Mouse (Mus musculus): ENCODE data around the gene Wiz. TPM values are rescaled to one million over a fixed set of nuclear protein-coding genes. Genes with fewer than 3 reads are reported as not detected.

Wiz gene
- total and polyA plus RNA-seq, 2 experiments from 2014 or later: 28.4 to 56.8 TPM

- no peak overlapping the region for H3K4me2 ChIP-seq (ENCODE audit: low read depth, low read length)
- TF ChIP-seq CTCF (IDR thresholded peaks at IDR 0.05; ENCODE audit: low read depth): no peak
- 46% methylated on average over 5 of the region's 5 CpGs for WGBS
- peak; percentile 62 for DNase-seq (ENCODE audit: low spot score)
- H3K4me3 ChIP-seq (ENCODE audit: low read length): no peak overlapping the region
- H3K36me3 ChIP-seq (ENCODE audit: insufficient read depth, low read length): peaks cover 13% of the 10 kb centered on the region
- no peak overlapping the region for H3K27ac ChIP-seq
- no peaks in the 10 kb centered on the region; the same call in 1 of the 2 replicates for H3K4me1 ChIP-seq (ENCODE audit: insufficient read depth, low read length)
- ATAC-seq: no peak
- H3K9me3 ChIP-seq (ENCODE audit: low read length): no peaks in the 10 kb centered on the region
- no peaks in the 10 kb centered on the region for H3K27me3 ChIP-seq (ENCODE audit: insufficient read depth, low read length)
- H3K9ac ChIP-seq (replicated peaks; ENCODE audit: low read length): no peak overlapping the region
Measured at GRCm38 (mm10) chr17:32383661-32384060, 5.6 kb downstream of the Wiz start.

GRCm38 (mm10) chr17:32382576-32382975, 6.7 kb downstream of the Wiz start:
- DNase-seq (ENCODE audit: low spot score) (peak; percentile 85), ATAC-seq (peak; percentile 88)
- Histone ChIP-seq H3K27ac (no peak overlapping the region), H3K9ac (replicated peaks; ENCODE audit: low read length) (no peak overlapping the region), H3K27me3 (ENCODE audit: insufficient read depth, low read length) (no peaks in the 10 kb centered on the region), H3K9me3 (ENCODE audit: low read length) (no peaks in the 10 kb centered on the region), H3K36me3 (ENCODE audit: insufficient read depth, low read length) (peaks cover 13% of the 10 kb centered on the region), H3K4me2 (ENCODE audit: low read depth, low read length) (0 out of 2 replicates have a peak overlapping the region, but pooled peaks have one; percentile 7), H3K4me3 (ENCODE audit: low read length) (no peak overlapping the region), H3K4me1 (ENCODE audit: insufficient read depth, low read length) (no peaks in the 10 kb centered on the region; the same call in 1 of the 2 replicates)
- no peak for TF ChIP-seq CTCF (IDR thresholded peaks at IDR 0.05; ENCODE audit: low read depth)
- WGBS: 50% methylated on average over 7 of the region's 7 CpGs

- DNase-seq (ENCODE audit: low spot score): no peak
- H3K9ac ChIP-seq (replicated peaks; ENCODE audit: low read length): no peak overlapping the region
- TF ChIP-seq CTCF (IDR thresholded peaks at IDR 0.05; ENCODE audit: low read depth): no peak
- no peaks in the 10 kb centered on the region for H3K9me3 ChIP-seq (ENCODE audit: low read length)
- H3K4me1 ChIP-seq (ENCODE audit: insufficient read depth, low read length): no peaks in the 10 kb centered on the region; the same call in 1 of the 2 replicates
- no peak overlapping the region for H3K27ac ChIP-seq
- H3K27me3 ChIP-seq (ENCODE audit: insufficient read depth, low read length): no peaks in the 10 kb centered on the region
- peaks cover 19% of the 10 kb centered on the region for H3K36me3 ChIP-seq (ENCODE audit: insufficient read depth, low read length)
- WGBS: 90% methylated on average over 2 of the region's 2 CpGs
- no peak overlapping the region for H3K4me3 ChIP-seq (ENCODE audit: low read length)
- H3K4me2 ChIP-seq (ENCODE audit: low read depth, low read length): no peak overlapping the region
- no peak for ATAC-seq
Measured at GRCm38 (mm10) chr17:32378786-32379185, 10.5 kb downstream of the Wiz start.

GRCm38 (mm10) chr17:32377137-32377536, 12.1 kb downstream of the Wiz start:
- Histone ChIP-seq H3K4me3 (ENCODE audit: low read length) (no peak overlapping the region), H3K27me3 (ENCODE audit: insufficient read depth, low read length) (no peaks in the 10 kb centered on the region), H3K4me2 (ENCODE audit: low read depth, low read length) (no peak overlapping the region), H3K9ac (replicated peaks; ENCODE audit: low read length) (no peak overlapping the region), H3K4me1 (ENCODE audit: insufficient read depth, low read length) (no peaks in the 10 kb centered on the region), H3K9me3 (ENCODE audit: low read length) (no peaks in the 10 kb centered on the region), H3K36me3 (ENCODE audit: insufficient read depth, low read length) (peaks cover 7% of the 10 kb centered on the region; the same call in 1 of the 2 replicates), H3K27ac (no peak overlapping the region)
- 66% methylated on average over 9 of the region's 9 CpGs for WGBS
- no peak for ATAC-seq
- DNase-seq (ENCODE audit: low spot score): no peak
- TF ChIP-seq CTCF (IDR thresholded peaks at IDR 0.05; ENCODE audit: low read depth): no peak

- no peak overlapping the region for H3K27ac ChIP-seq
- TF ChIP-seq CTCF (IDR thresholded peaks at IDR 0.05; ENCODE audit: low read depth): no peak
- no peaks in the 10 kb centered on the region for H3K4me1 ChIP-seq (ENCODE audit: insufficient read depth, low read length)
- DNase-seq (ENCODE audit: low spot score) (no peak), ATAC-seq (no peak)
- H3K9me3 ChIP-seq (ENCODE audit: low read length): no peaks in the 10 kb centered on the region
- H3K9ac ChIP-seq (replicated peaks; ENCODE audit: low read length): no peak overlapping the region
- 0 out of 2 replicates have a peak, but pooled peaks cover 7% of the 10 kb centered on the region for H3K36me3 ChIP-seq (ENCODE audit: insufficient read depth, low read length)
- WGBS: 83% methylated on average over 15 of the region's 15 CpGs
- H3K4me3 ChIP-seq (ENCODE audit: low read length): no peak overlapping the region
- no peak overlapping the region for H3K4me2 ChIP-seq (ENCODE audit: low read depth, low read length)
- no peaks in the 10 kb centered on the region for H3K27me3 ChIP-seq (ENCODE audit: insufficient read depth, low read length)
Measured at GRCm38 (mm10) chr17:32376475-32376874, 12.8 kb downstream of the Wiz start.

- TF ChIP-seq CTCF (IDR thresholded peaks at IDR 0.05; ENCODE audit: low read depth): no peak
- Histone ChIP-seq H3K4me1 (ENCODE audit: insufficient read depth, low read length) (no peaks in the 10 kb centered on the region), H3K9ac (replicated peaks; ENCODE audit: low read length) (no peak overlapping the region), H3K36me3 (ENCODE audit: insufficient read depth, low read length) (no peaks in the 10 kb centered on the region; the same call in 1 of the 2 replicates), H3K27ac (no peak overlapping the region), H3K9me3 (ENCODE audit: low read length) (no peaks in the 10 kb centered on the region), H3K27me3 (ENCODE audit: insufficient read depth, low read length) (no peaks in the 10 kb centered on the region), H3K4me2 (ENCODE audit: low read depth, low read length) (0 out of 2 replicates have a peak overlapping the region, but pooled peaks have one; percentile 21), H3K4me3 (ENCODE audit: low read length) (no peak overlapping the region)
- no peak for ATAC-seq
- no peak for DNase-seq (ENCODE audit: low spot score)
- 25% methylated on average over 10 of the region's 17 CpGs for WGBS
Measured at GRCm38 (mm10) chr17:32368991-32369578, 20.2 kb downstream of the Wiz start.

- ATAC-seq (no peak), DNase-seq (ENCODE audit: low spot score) (no peak)
- H3K9me3 ChIP-seq (ENCODE audit: low read length): no peaks in the 10 kb centered on the region
- H3K4me2 ChIP-seq (ENCODE audit: low read depth, low read length): no peak overlapping the region
- no peak overlapping the region for H3K4me3 ChIP-seq (ENCODE audit: low read length)
- H3K27me3 ChIP-seq (ENCODE audit: insufficient read depth, low read length): no peaks in the 10 kb centered on the region
- TF ChIP-seq CTCF (IDR thresholded peaks at IDR 0.05; ENCODE audit: low read depth): no peak
- H3K4me1 ChIP-seq (ENCODE audit: insufficient read depth, low read length): peaks cover 7% of the 10 kb centered on the region
- no peak overlapping the region for H3K27ac ChIP-seq
- H3K36me3 ChIP-seq (ENCODE audit: insufficient read depth, low read length): no peaks in the 10 kb centered on the region; the same call in 1 of the 2 replicates
- 89% methylated on average over 11 of the region's 11 CpGs for WGBS
- H3K9ac ChIP-seq (replicated peaks; ENCODE audit: low read length): no peak overlapping the region
Measured at GRCm38 (mm10) chr17:32367706-32368105, 21.5 kb downstream of the Wiz start.
